Mouse (Mus musculus) lung, postnatal 0 days (tissue): ENCODE results near the gene Map3k4. TPM values are rescaled to one million over a fixed set of nuclear protein-coding genes. Genes with fewer than 3 reads are reported as not detected.
A peak's percentile ranks its signal among the peaks of the same experiment; 100 is the strongest.

Experiments used
- ATAC-seq: fragments of 200-750 bp; cut with Nextera tagmentation; 2 replicates; pipeline ENCODE4 v1.8.0; 2017; ENCODE audit warnings: moderate library complexity
- DNase-seq: peaks from one replicate; pipeline ENCODE4 v3.0.0-alpha.2; 2016; ENCODE audit warnings: low spot score
- H3K27ac ChIP-seq: fragments of 300-500 bp; sonication (generic); 2 replicates; pipeline ENCODE4 v1.5.1; 2014; ENCODE audit warnings: antibody characterized with exemption, mild to moderate bottlenecking, low read length, mixed read lengths
- H3K27me3 ChIP-seq: fragments of 300-500 bp; sonication (generic); replicated peaks from 2 replicates; pipeline ENCODE4 v1.6.1; 2014; ENCODE audit warnings: low read length, mixed read lengths; ENCODE audit not compliant: insufficient read depth
- H3K36me3 ChIP-seq: fragments of 300-500 bp; sonication (generic); 2 replicates; pipeline ENCODE4 v1.6.1; 2014; ENCODE audit warnings: low read length, mixed read lengths; ENCODE audit not compliant: insufficient read depth
- H3K4me1 ChIP-seq: fragments of 300-500 bp; sonication (generic); 2 replicates; pipeline ENCODE4 v1.6.1; 2014; ENCODE audit warnings: antibody characterized with exemption, low read depth, low read length, mixed read lengths; ENCODE audit not compliant: insufficient read depth
- H3K4me2 ChIP-seq: fragments of 300-500 bp; sonication (generic); replicated peaks from 2 replicates; pipeline ENCODE4 v1.6.1; 2014; ENCODE audit warnings: low read depth, mild to moderate bottlenecking, low read length, moderate library complexity, mixed read lengths
- H3K4me3 ChIP-seq: fragments of 300-500 bp; sonication (generic); 2 replicates; pipeline ENCODE4 v1.5.1; 2014; ENCODE audit warnings: low read depth, low read length
- H3K9ac ChIP-seq: fragments of 300-500 bp; sonication (generic); replicated peaks from 2 replicates; pipeline ENCODE4 v1.6.1; 2014; ENCODE audit warnings: low read depth, mild to moderate bottlenecking
- H3K9me3 ChIP-seq: fragments of 300-500 bp; sonication (generic); 2 replicates; pipeline ENCODE4 v1.6.1; 2016; ENCODE audit warnings: low read length, mixed read lengths
- CTCF ChIP-seq: IDR thresholded peaks from 2 replicates; pipeline ENCODE4 v1.5.1; 2016; ENCODE audit warnings: antibody characterized with exemption, mild to moderate bottlenecking
- EP300 ChIP-seq: IDR thresholded peaks from 2 replicates; pipeline ENCODE4 v1.6.1; 2016; ENCODE audit warnings: antibody characterized with exemption, mild to moderate bottlenecking, control low read depth
- WGBS: fragments of 180-500 bp; shearing (Covaris S2); extraction: QIAGEN DNeasy Blood & Tissue Kit; methylation state at CpG from one replicate; pipeline ENCODE4 v1.1.7; 2014; 5-methylcytosine and 5-hydroxymethylcytosine counted together
- polyA plus RNA-seq: library from polyadenylated mRNA; unstranded; fragments of >200 nt; fragmentation: Nextera tagmentation; extraction: Ambion mirVana; gene quantifications from 2 replicates; pipeline ENCODE4 v1.2.1, GENCODE M21; 2015

Map3k4 gene
- polyA plus RNA-seq, 1 experiment from 2014 or later = 32.5 TPM

DNA sequence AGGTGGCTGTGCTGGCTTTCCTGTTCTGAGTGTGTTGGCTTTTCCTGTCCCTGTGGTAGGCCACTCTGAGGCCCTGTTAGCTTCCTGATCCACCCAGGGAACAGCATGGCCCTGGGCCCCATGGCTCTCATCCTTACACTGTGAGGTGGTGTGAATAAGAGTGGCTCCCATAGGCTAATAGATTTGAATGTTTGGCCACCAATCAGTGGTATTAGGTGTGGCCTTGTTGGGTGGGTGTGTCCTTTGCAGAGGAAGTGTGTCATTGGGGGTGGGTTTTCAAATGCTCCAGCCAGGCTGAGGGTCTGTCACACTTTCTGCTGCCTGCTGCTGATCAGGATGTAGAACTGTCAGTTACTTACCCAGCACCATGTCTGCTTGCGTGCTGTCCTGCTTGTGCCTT lies 117.5 kb downstream of the Map3k4 start:
- Histone ChIP-seq H3K4me1 (peaks cover 9% of the 10 kb centered on the region; the same call in 1 of the 2 replicates), H3K4me2 (no peak overlapping the region), H3K36me3 (no peaks in the 10 kb centered on the region; the same call in 1 of the 2 replicates), H3K9me3 (no peaks in the 10 kb centered on the region), H3K27me3 (no peaks in the 10 kb centered on the region), H3K27ac (no peak overlapping the region), H3K9ac (no peak overlapping the region), H3K4me3 (no peak overlapping the region)
- no peak for TF ChIP-seq EP300
- no peak for TF ChIP-seq CTCF
- no peak for ATAC-seq
- 94% methylated on average over 1 of the region's 1 CpGs for WGBS
- no peak for DNase-seq

DNA sequence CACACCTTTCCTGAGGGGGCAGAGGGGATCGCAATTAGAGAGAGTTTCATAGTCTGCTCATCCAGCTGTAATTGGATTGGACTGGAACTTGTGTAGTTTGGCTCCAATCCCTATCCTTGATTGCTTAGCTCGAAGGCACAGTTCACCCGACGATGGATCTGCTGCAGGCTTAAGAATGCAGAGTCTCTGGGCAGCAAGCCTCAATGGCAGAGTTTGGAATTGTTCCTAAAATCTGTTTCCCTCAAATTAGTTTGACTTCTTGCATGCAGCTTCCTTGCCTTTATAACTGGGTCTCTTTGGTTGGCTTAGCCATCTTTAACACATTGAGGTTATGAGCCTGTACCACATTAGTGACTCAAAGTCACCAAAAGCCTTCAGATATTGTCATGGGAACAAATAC lies 118.7 kb downstream of the Map3k4 start:
- DNase-seq = no peak
- Histone ChIP-seq H3K27me3 (no peaks in the 10 kb centered on the region), H3K4me3 (no peak overlapping the region), H3K4me2 (no peak overlapping the region), H3K9ac (no peak overlapping the region), H3K27ac (no peak overlapping the region), H3K9me3 (no peaks in the 10 kb centered on the region), H3K36me3 (no peaks in the 10 kb centered on the region; the same call in 1 of the 2 replicates), H3K4me1 (peaks cover 5% of the 10 kb centered on the region; the same call in 1 of the 2 replicates)
- ATAC-seq = no peak
- TF ChIP-seq CTCF = no peak
- no peak for TF ChIP-seq EP300
- 63% methylated on average over 4 of the region's 4 CpGs for WGBS

DNA sequence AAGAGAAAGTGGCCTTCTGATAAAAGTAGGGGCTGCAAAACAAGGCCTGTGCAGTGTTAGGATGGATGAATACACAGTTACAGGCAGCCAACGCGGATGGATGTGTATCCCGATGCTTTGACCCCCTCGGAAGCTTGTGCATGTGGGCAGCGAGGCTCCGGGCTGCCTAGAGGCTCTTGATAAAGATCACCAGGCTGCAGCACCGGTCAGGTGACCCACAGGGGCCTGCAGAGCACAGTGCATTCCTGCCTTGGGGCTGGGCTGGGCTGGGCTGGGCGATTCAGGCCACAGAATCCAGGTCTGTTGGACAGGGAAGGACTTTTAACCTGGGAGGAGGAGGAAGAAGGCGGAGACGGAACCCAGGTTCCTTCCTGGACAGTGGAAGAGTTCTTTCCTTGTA lies 123.0 kb downstream of the Map3k4 start:
- DNase-seq (peak; percentile 57), ATAC-seq (peak; percentile 92)
- H3K27ac ChIP-seq = peak overlapping the region; percentile 35; the same call in 1 of the 2 replicates
- no peaks in the 10 kb centered on the region for H3K27me3 ChIP-seq
- 33% methylated on average over 10 of the region's 10 CpGs for WGBS
- no peaks in the 10 kb centered on the region for H3K9me3 ChIP-seq
- H3K4me3 ChIP-seq = no peak overlapping the region
- no peak overlapping the region for H3K9ac ChIP-seq
- H3K36me3 ChIP-seq = no peaks in the 10 kb centered on the region; the same call in 1 of the 2 replicates
- no peak for TF ChIP-seq EP300
- TF ChIP-seq CTCF = no peak
- H3K4me1 ChIP-seq = peaks cover 5% of the 10 kb centered on the region; the same call in 1 of the 2 replicates
- peak overlapping the region; percentile 22; the same call in 1 of the 2 replicates for H3K4me2 ChIP-seq

DNA sequence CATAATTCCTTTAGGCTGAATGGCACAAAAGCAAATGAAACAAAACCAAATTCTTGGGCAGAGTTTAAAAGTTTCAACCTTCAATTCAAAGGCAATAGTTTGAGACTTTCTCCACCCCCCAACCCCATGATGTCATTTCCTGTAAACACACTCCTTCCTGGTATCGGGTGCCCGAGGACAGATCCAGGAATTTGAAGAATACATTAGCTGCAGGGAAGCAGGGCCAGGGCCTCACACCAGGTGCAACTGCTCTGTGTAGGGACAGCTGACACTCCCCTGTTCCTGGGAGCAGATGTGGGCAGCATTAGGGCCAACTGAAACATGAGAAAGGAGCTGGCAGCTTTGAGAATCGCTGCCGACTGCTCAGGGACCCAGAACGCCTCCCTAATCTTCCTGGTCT lies 123.5 kb downstream of the Map3k4 start:
- no peaks in the 10 kb centered on the region for H3K27me3 ChIP-seq
- WGBS = 25% methylated on average over 5 of the region's 5 CpGs
- H3K9me3 ChIP-seq = no peaks in the 10 kb centered on the region
- peak; percentile 69 for ATAC-seq
- H3K9ac ChIP-seq = no peak overlapping the region
- no peak overlapping the region for H3K4me3 ChIP-seq
- H3K4me2 ChIP-seq = peak overlapping the region; percentile 22; the same call in 1 of the 2 replicates
- H3K27ac ChIP-seq = peak overlapping the region; percentile 35; the same call in 1 of the 2 replicates
- peaks cover 5% of the 10 kb centered on the region; the same call in 1 of the 2 replicates for H3K4me1 ChIP-seq
- TF ChIP-seq EP300 = no peak
- H3K36me3 ChIP-seq = no peaks in the 10 kb centered on the region; the same call in 1 of the 2 replicates
- peak; percentile 68 for DNase-seq

DNA sequence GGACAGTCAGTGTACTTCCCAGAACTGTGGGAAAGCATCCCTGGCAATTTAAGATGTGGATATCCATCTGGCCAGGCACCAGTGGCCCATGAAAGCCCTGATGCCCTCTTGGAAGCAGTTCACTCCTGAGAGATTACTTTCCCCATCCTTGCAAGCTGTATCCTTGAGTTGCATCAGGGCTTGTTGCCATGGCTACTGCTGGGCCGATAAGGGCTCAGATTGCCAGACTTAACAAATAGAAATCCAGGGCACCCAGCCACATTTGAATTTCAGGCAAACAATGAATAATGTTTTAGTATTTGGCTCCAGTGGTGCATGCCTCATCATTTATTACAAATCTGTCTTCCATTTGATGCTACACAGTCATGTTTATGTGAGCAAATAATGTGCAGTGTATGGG lies 130.8 kb downstream of the Map3k4 start:
- Histone ChIP-seq H3K4me3 (no peak overlapping the region), H3K4me1 (no peaks in the 10 kb centered on the region), H3K9ac (no peak overlapping the region), H3K4me2 (no peak overlapping the region), H3K27ac (no peak overlapping the region), H3K27me3 (no peaks in the 10 kb centered on the region), H3K9me3 (no peaks in the 10 kb centered on the region), H3K36me3 (no peaks in the 10 kb centered on the region)
- peak; percentile 47 for DNase-seq
- TF ChIP-seq EP300 (no peak), CTCF (no peak)
- 33% methylated on average over 1 of the region's 1 CpGs for WGBS
- ATAC-seq = 0 out of 2 replicates have a peak, but pooled peaks have one; percentile 25

DNA sequence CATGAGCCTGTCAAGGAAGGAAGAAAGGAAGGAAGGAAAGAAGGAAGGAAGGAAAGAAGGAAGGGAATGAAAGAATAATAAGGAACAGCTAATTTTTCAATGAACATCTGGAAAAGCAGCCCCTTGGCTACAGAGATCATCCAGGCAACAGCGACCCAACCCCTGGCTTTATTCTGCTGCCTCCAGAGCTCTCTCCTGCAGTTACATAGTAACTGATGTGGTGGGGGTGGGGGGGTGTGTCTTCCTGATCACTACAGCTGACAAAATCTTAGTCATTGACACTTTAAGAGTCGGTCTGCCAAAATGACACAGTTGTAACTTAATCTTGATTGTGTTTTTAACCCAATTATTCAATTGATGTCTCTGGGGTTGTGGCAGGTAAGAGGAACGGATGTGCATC lies 132.3 kb downstream of the Map3k4 start:
- DNase-seq (no peak), ATAC-seq (no peak)
- Histone ChIP-seq H3K4me1 (no peaks in the 10 kb centered on the region), H3K27me3 (no peaks in the 10 kb centered on the region), H3K27ac (no peak overlapping the region), H3K9ac (no peak overlapping the region), H3K36me3 (no peaks in the 10 kb centered on the region), H3K9me3 (no peaks in the 10 kb centered on the region), H3K4me2 (no peak overlapping the region), H3K4me3 (no peak overlapping the region)
- 79% methylated on average over 3 of the region's 3 CpGs for WGBS
- TF ChIP-seq EP300 (no peak), CTCF (no peak)

DNA sequence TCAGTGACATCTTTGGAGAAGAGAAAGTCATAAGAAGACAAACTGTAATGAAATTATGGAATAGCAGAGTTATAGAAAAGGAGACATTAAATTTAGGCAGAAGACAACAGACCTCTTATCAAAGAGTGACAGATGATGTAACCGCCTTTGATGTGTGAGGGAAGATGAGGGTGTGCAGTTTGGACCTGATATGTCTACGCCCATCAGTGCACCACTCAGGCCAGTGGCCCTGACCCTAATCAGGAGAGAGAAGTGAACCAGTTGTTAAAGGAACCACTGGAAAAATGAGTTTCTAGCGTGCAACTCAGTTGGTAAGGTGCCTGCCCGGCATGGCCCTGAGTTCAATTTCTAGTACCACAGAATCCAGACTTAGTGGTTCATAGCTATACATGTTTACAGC lies 132.7 kb downstream of the Map3k4 start:
- Histone ChIP-seq H3K4me2 (no peak overlapping the region), H3K36me3 (no peaks in the 10 kb centered on the region), H3K9ac (no peak overlapping the region), H3K27ac (no peak overlapping the region), H3K9me3 (no peaks in the 10 kb centered on the region), H3K4me1 (no peaks in the 10 kb centered on the region), H3K27me3 (no peaks in the 10 kb centered on the region), H3K4me3 (no peak overlapping the region)
- ATAC-seq (no peak), DNase-seq (no peak)
- WGBS = 89% methylated on average over 4 of the region's 4 CpGs
- no peak for TF ChIP-seq EP300
- no peak for TF ChIP-seq CTCF
